Mouse (Mus musculus) midbrain, embryonic 13.5 days (tissue): ENCODE measurements around the gene Gna12. TPM values are rescaled to one million over a fixed set of nuclear protein-coding genes. Genes with fewer than 3 reads are reported as not detected.

Experiments used
- ATAC-seq: fragments of 200-750 bp; cut with Nextera tagmentation; 2 replicates; pipeline ENCODE4 v1.8.0; 2017; ENCODE audit warnings: mild to moderate bottlenecking, moderate TSS enrichment, moderate library complexity
- H3K27ac ChIP-seq: fragments of 300-500 bp; sonication (generic); 2 replicates; pipeline ENCODE4 v1.5.1; 2015; ENCODE audit warnings: inconsistent platforms, mild to moderate bottlenecking, moderate library complexity
- H3K27me3 ChIP-seq: fragments of 300-500 bp; sonication (generic); 2 replicates; pipeline ENCODE4 v1.6.1; 2015; ENCODE audit warnings: mild to moderate bottlenecking, inconsistent platforms
- H3K36me3 ChIP-seq: fragments of 300-500 bp; sonication (generic); 2 replicates; pipeline ENCODE4 v1.6.1; 2015; ENCODE audit warnings: mild to moderate bottlenecking, inconsistent platforms
- H3K4me1 ChIP-seq: fragments of 300-500 bp; sonication (generic); replicated peaks from 2 replicates; pipeline ENCODE4 v1.6.1; 2015; ENCODE audit warnings: inconsistent platforms
- H3K4me2 ChIP-seq: fragments of 300-500 bp; sonication (generic); replicated peaks from 2 replicates; pipeline ENCODE4 v1.6.1; 2015; ENCODE audit warnings: moderate library complexity, mild to moderate bottlenecking, inconsistent platforms
- H3K4me3 ChIP-seq: fragments of 300-500 bp; sonication (generic); replicated peaks from 2 replicates; pipeline ENCODE4 v1.5.1; 2015; ENCODE audit warnings: mild to moderate bottlenecking, inconsistent platforms
- H3K9ac ChIP-seq: fragments of 300-500 bp; sonication (generic); replicated peaks from 2 replicates; pipeline ENCODE4 v1.6.1; 2015; ENCODE audit warnings: mild to moderate bottlenecking, inconsistent platforms
- H3K9me3 ChIP-seq: fragments of 300-500 bp; sonication (generic); 2 replicates; pipeline ENCODE4 v1.6.1; 2016; ENCODE audit warnings: mild to moderate bottlenecking, inconsistent platforms
- WGBS: fragments of 180-500 bp; shearing (Covaris S2); methylation state at CpG from one replicate; pipeline ENCODE4 v1.1.7; 2015; 5-methylcytosine and 5-hydroxymethylcytosine counted together
- polyA plus RNA-seq: library from polyadenylated mRNA; unstranded; fragments of >200 nt; fragmentation: Nextera tagmentation; extraction: Ambion mirVana; gene quantifications from 2 replicates; pipeline ENCODE4 v1.2.1, GENCODE M21; 2015

Gna12 gene
- polyA plus RNA-seq: 12.0 and 12.1 TPM in 2 replicates

- Histone ChIP-seq H3K4me1 (peaks cover 40% of the 10 kb centered on the region), H3K4me2 (peak within 1 kb of the TSS; percentile 90), H3K27ac (peak within 1 kb of the TSS; percentile 83), H3K9ac (peak within 1 kb of the TSS; percentile 89), H3K9me3 (no peaks in the 10 kb centered on the region), H3K27me3 (no peaks in the 10 kb centered on the region), H3K36me3 (peaks cover 5% of the 10 kb centered on the region; the same call in 1 of the 2 replicates), H3K4me3 (peak within 1 kb of the TSS; percentile 80)
- under 1% methylated on average over 37 of the region's 49 CpGs for WGBS
- ATAC-seq: peak; percentile 99
Measured at GRCm38 (mm10) chr5:140830314-140831063, at the start of gene Gna12. TSS of gene Gna12 (minus strand) at chr5:140830431.

DNA sequence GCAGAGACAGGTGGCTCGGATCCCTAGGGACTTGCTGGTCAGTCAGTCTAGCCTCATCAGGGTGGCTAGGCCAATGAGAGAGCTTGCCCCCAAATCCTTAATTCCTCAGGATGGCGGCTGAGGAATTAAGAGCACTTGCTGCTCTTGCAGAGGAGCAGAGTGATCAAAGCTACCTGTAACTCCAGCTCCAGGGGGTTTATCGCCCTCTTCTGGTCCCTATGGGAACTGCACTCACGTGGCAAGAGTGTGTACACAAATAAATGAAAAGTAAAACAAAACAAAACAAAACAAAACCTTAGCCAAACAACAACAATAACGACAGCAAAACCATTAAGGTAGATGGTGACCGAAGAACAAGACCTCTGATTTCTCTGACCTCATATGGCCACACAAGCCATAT, 48.4 kb upstream of the Gna12 start:
- Histone ChIP-seq H3K27me3 (no peaks in the 10 kb centered on the region), H3K4me1 (no peaks in the 10 kb centered on the region), H3K4me3 (no peak overlapping the region), H3K27ac (no peak overlapping the region), H3K9me3 (no peaks in the 10 kb centered on the region), H3K36me3 (no peaks in the 10 kb centered on the region), H3K9ac (no peak overlapping the region), H3K4me2 (no peak overlapping the region)
- 66% methylated on average over 6 of the region's 6 CpGs for WGBS
- no peak for ATAC-seq

DNA sequence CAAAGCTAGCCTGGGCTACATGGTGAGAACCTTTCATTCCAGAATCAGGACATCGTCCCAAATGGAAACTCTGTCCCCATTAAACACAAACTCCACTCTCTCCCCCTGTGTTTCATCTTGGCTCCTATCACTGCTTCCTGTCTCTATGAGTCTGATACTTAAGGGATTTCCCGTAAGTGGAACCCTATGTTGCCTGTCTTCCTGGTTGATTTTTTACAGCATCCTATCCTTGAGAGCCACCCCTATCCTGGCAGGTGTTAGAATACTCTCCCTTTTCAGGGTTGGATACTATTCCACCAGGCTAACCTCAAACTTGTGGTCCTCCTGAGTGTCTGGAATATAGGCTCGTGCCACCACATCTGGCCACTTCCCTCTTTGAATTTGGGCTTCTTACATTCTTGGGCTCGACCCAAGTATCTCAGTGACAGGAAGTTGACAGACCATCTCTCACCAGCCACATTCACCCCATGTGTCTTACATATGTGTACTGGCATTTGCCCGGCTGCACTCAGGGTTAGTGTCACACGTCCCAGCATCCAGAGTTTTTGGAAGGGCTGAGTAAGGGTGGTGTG, 43.6 kb upstream of the Gna12 start:
- Histone ChIP-seq H3K4me2 (no peak overlapping the region), H3K9me3 (no peaks in the 10 kb centered on the region), H3K4me1 (peaks cover 13% of the 10 kb centered on the region), H3K27ac (no peak overlapping the region), H3K36me3 (no peaks in the 10 kb centered on the region), H3K9ac (no peak overlapping the region), H3K4me3 (no peak overlapping the region), H3K27me3 (no peaks in the 10 kb centered on the region; the same call in 1 of the 2 replicates)
- WGBS: 86% methylated on average over 6 of the region's 6 CpGs
- no peak for ATAC-seq

GRCm38 (mm10) chr5:140873039-140873551, 42.9 kb upstream of the Gna12 start:
- H3K27me3 ChIP-seq: no peaks in the 10 kb centered on the region; the same call in 1 of the 2 replicates
- no peaks in the 10 kb centered on the region for H3K9me3 ChIP-seq
- no peaks in the 10 kb centered on the region for H3K36me3 ChIP-seq
- H3K4me2 ChIP-seq: 0 out of 2 replicates have a peak overlapping the region, but pooled peaks have one; percentile 15
- 24% methylated on average over 18 of the region's 18 CpGs for WGBS
- no peak for ATAC-seq
- no peak overlapping the region for H3K9ac ChIP-seq
- H3K27ac ChIP-seq: no peak overlapping the region
- H3K4me3 ChIP-seq: no peak overlapping the region
- H3K4me1 ChIP-seq: peaks cover 13% of the 10 kb centered on the region

GRCm38 (mm10) chr5:140872532-140873038, 42.4 kb upstream of the Gna12 start:
- Histone ChIP-seq H3K27me3 (no peaks in the 10 kb centered on the region; the same call in 1 of the 2 replicates), H3K9ac (no peak overlapping the region), H3K4me3 (no peak overlapping the region), H3K9me3 (no peaks in the 10 kb centered on the region), H3K27ac (no peak overlapping the region), H3K4me2 (0 out of 2 replicates have a peak overlapping the region, but pooled peaks have one; percentile 15), H3K4me1 (peaks cover 13% of the 10 kb centered on the region), H3K36me3 (no peaks in the 10 kb centered on the region)
- ATAC-seq: peak; percentile 58; the same call in 1 of the 2 replicates
- 29% methylated on average over 11 of the region's 11 CpGs for WGBS

- no peak overlapping the region for H3K9ac ChIP-seq
- ATAC-seq: no peak
- no peak overlapping the region for H3K27ac ChIP-seq
- no peaks in the 10 kb centered on the region; the same call in 1 of the 2 replicates for H3K27me3 ChIP-seq
- peaks cover 13% of the 10 kb centered on the region for H3K4me1 ChIP-seq
- H3K4me2 ChIP-seq: no peak overlapping the region
- H3K9me3 ChIP-seq: no peaks in the 10 kb centered on the region
- H3K36me3 ChIP-seq: no peaks in the 10 kb centered on the region
- H3K4me3 ChIP-seq: no peak overlapping the region
- WGBS: 73% methylated on average over 6 of the region's 6 CpGs
Measured at GRCm38 (mm10) chr5:140871241-140871640, 41.0 kb upstream of the Gna12 start.

- WGBS: 76% methylated on average over 2 of the region's 2 CpGs
- Histone ChIP-seq H3K9me3 (no peaks in the 10 kb centered on the region), H3K36me3 (no peaks in the 10 kb centered on the region), H3K4me1 (peaks cover 13% of the 10 kb centered on the region), H3K9ac (no peak overlapping the region), H3K4me3 (no peak overlapping the region), H3K27ac (no peak overlapping the region), H3K4me2 (no peak overlapping the region), H3K27me3 (no peaks in the 10 kb centered on the region; the same call in 1 of the 2 replicates)
- ATAC-seq: 0 out of 2 replicates have a peak, but pooled peaks have one; percentile 30
Measured at GRCm38 (mm10) chr5:140869034-140869433, 38.8 kb upstream of the Gna12 start.

DNA sequence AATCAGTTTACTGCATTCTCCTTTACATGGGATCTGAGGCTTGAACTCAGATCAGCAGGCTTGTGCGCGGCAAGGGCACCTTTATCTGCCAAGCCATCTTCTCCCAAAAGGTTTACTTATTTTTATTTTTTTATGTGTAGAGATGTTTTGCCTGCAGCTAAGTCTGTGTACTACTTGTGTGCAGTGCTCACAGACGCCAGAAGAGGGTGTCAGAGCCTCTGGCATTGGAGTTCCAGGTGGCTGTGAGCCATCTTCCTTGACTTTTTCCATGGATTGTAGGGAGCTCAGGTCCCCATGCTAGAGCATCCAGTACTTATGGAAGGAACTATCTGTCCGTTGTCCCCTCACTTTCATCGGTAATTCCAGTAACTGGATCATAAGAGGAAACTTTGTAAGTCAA, 29.5 kb upstream of the Gna12 start:
- Histone ChIP-seq H3K4me3 (no peak overlapping the region), H3K27me3 (no peaks in the 10 kb centered on the region), H3K9me3 (no peaks in the 10 kb centered on the region), H3K4me2 (no peak overlapping the region), H3K36me3 (no peaks in the 10 kb centered on the region), H3K4me1 (no peaks in the 10 kb centered on the region), H3K27ac (no peak overlapping the region), H3K9ac (no peak overlapping the region)
- 82% methylated on average over 5 of the region's 5 CpGs for WGBS
- ATAC-seq: no peak

- Histone ChIP-seq H3K4me1 (no peaks in the 10 kb centered on the region), H3K27me3 (no peaks in the 10 kb centered on the region), H3K4me3 (no peak overlapping the region), H3K9me3 (no peaks in the 10 kb centered on the region), H3K36me3 (no peaks in the 10 kb centered on the region), H3K9ac (no peak overlapping the region), H3K4me2 (no peak overlapping the region), H3K27ac (no peak overlapping the region)
- ATAC-seq: no peak
- 90% methylated on average over 3 of the region's 3 CpGs for WGBS
Measured at GRCm38 (mm10) chr5:140858335-140858734, 28.1 kb upstream of the Gna12 start.

DNA sequence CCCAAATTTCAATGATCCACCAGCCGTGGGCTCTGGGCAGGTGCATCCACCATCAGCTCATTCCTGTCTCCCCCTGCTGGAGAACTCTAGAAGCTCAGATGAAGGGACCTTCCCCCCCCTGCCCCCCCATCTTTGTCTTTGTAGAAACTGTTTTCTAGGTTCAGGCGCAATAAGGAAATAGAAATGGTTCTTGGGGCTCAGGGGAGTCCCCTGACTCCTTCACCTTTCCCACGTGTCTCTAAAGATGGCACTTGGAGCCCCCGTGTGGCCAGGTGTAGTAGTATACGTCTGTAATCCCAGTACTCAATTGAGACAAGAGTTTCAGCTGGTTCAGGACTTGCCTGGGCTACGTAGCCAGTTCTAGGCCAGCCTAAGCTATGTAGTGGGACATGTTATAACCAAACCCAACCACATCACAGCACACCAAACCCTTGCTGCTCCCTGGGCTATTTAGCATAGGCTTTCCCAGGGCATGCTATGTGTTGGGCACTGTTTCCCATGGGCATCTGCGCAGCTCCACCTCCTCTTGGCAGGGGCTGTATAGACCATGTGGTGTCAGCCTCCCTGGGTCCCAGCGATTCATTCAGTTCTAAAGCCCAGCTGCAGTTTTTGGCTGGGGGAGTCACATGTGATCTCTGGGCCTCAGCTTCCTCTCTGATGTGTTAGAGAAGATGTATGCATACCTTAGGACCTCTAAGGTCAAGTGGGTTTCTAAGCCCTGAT, 27.4 kb upstream of the Gna12 start:
- 60% methylated on average over 8 of the region's 8 CpGs for WGBS
- H3K27me3 ChIP-seq: no peaks in the 10 kb centered on the region

GRCm38 (mm10) chr5:140855909-140856530, 25.8 kb upstream of the Gna12 start:
- no peak for ATAC-seq
- Histone ChIP-seq H3K9ac (0 out of 2 replicates have a peak overlapping the region, but pooled peaks have one; percentile 4), H3K4me2 (no peak overlapping the region), H3K36me3 (no peaks in the 10 kb centered on the region), H3K27ac (no peak overlapping the region), H3K27me3 (no peaks in the 10 kb centered on the region), H3K4me1 (no peaks in the 10 kb centered on the region), H3K4me3 (no peak overlapping the region), H3K9me3 (no peaks in the 10 kb centered on the region)
- whole genome bisulfite sequencing: 48% methylated on average over 11 of the region's 11 CpGs

More for the DNA sequence above, 27.4 kb upstream of the Gna12 start:
- no peaks in the 10 kb centered on the region for H3K36me3 ChIP-seq
- no peak overlapping the region for H3K4me3 ChIP-seq
- no peak overlapping the region for H3K9ac ChIP-seq
- no peaks in the 10 kb centered on the region for H3K4me1 ChIP-seq
- no peak overlapping the region for H3K27ac ChIP-seq
- no peak for ATAC-seq
- H3K4me2 ChIP-seq: no peak overlapping the region
- no peaks in the 10 kb centered on the region for H3K9me3 ChIP-seq
